Mouse (Mus musculus) stomach, postnatal 0 days (tissue): ENCODE data around the gene Pdxdc1.

Experiments
- CTCF ChIP-seq: IDR thresholded peaks from 2 replicates; pipeline ENCODE4 v1.5.1; 2016; ENCODE audit warnings: antibody characterized with exemption, low read depth, mild to moderate bottlenecking, moderate library complexity
- EP300 ChIP-seq: optimal IDR thresholded peaks from 2 replicates; pipeline ENCODE3; 2016; ENCODE audit warnings: antibody characterized with exemption

DNA sequence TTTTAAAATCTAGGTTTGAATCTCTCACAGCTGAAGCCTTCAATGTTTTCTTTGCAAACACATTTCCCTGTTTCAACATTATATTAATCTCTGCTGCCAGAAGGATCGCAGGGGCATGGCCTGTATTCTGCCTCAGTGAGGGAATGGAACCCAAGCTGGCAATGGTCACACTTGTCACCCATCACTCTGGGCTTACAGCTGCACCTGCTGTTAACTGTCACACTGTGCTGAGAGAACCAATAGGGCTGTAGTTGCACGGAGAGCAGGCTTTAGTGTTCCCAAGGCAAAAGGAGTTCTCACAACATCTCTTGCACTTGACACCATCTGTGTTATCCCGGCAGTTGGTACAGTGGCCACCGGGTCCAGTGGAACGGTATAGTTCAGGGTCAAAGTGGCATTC, 17.2 kb upstream of the Pdxdc1 start:
- TF ChIP-seq CTCF (no peak), EP300 (no peak)
